Comparison of ENCODE assay signal across 9 mouse cellular contexts in the genomic region with DNA sequence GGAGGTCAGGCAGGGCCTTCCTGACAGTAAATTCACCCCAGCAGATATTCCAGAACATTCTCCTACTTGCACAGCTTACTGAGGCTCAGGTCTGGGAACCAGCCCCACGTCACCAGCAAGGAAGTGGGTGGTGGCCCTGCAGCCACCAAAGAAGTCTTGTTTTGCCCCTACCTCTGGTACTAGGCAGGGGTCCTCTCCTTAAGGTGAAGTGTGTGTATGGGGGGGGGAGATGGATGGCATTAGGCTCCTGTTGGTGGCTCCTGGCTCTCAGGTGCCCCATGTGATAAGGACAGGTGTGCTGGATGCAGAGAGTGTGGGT. TPM values are rescaled to one million over a fixed set of nuclear protein-coding genes. Genes with fewer than 3 reads are reported as not detected.
DNase-seq lines count a peak whose midpoint lies in the region; ATAC-seq lines count a peak whose summit lies in the region.
"Had no signal": no experiment of that assay in that cellular context is flagged by ENCODE, and none has a peak within 500 bp of the region (broad histone marks: within the 10 kb centered on the region; RNA-seq: fewer than 3 reads in every experiment).

No protein-coding gene starts in this region.

- H3K4me2 ChIP-seq in heart, embryonic 12.5 days: peak overlapping the region; percentile 38; the same call in 1 of the 2 replicates
- H3K4me2 ChIP-seq in lung, embryonic 15.5 days: peak overlapping the region; percentile 35
- H3K4me2 ChIP-seq in hindbrain, embryonic 12.5 days (replicated peaks): no peak overlapping the region
- H3K4me2 ChIP-seq in neural tube, embryonic 15.5 days: peak overlapping the region; percentile 23; the same call in 1 of the 2 replicates

- no peak overlapping the region for H3K4me3 ChIP-seq in heart, embryonic 12.5 days
- H3K4me3 ChIP-seq in lung, embryonic 15.5 days: no peak overlapping the region
- no peak overlapping the region for H3K4me3 ChIP-seq in hindbrain, embryonic 12.5 days
- H3K4me3 ChIP-seq in neural tube, embryonic 15.5 days (replicated peaks): no peak overlapping the region

- 35% methylated on average over 1 of the region's 1 CpGs for WGBS in heart, embryonic 12.5 days
- WGBS in lung, embryonic 15.5 days: 44% methylated on average over 1 of the region's 1 CpGs
- WGBS in hindbrain, embryonic 12.5 days: 54% methylated on average over 1 of the region's 1 CpGs
- WGBS in neural tube, embryonic 15.5 days: 61% methylated on average over 1 of the region's 1 CpGs

- H3K27me3 ChIP-seq in heart, embryonic 12.5 days (replicated peaks): peaks cover 50% of the 10 kb centered on the region
- 0 out of 2 replicates have a peak, but pooled peaks cover 2% of the 10 kb centered on the region for H3K27me3 ChIP-seq in lung, embryonic 15.5 days
- peaks cover 22% of the 10 kb centered on the region for H3K27me3 ChIP-seq in hindbrain, embryonic 12.5 days
- H3K27me3 ChIP-seq in neural tube, embryonic 15.5 days (replicated peaks): peaks cover 3% of the 10 kb centered on the region

- DNase-seq in heart, postnatal 4 days: no peak
- no peak for DNase-seq in lung, postnatal 14 days
- DNase-seq in adrenal gland, postnatal 4 days (ENCODE audit: low spot score in 2 of 2): no peak
- DNase-seq in cerebellum, postnatal 4 days (ENCODE audit: low spot score in 2 of 2): no peak

- H3K4me1 ChIP-seq in heart, embryonic 12.5 days (replicated peaks): peaks cover 24% of the 10 kb centered on the region
- peaks cover 32% of the 10 kb centered on the region for H3K4me1 ChIP-seq in lung, embryonic 15.5 days
- H3K4me1 ChIP-seq in hindbrain, embryonic 12.5 days: peaks cover 20% of the 10 kb centered on the region
- H3K4me1 ChIP-seq in neural tube, embryonic 15.5 days: peaks cover 19% of the 10 kb centered on the region

- H3K9me3 ChIP-seq in heart, embryonic 12.5 days (replicated peaks): no peaks in the 10 kb centered on the region
- H3K9me3 ChIP-seq in lung, embryonic 15.5 days: no peaks in the 10 kb centered on the region
- H3K9me3 ChIP-seq in hindbrain, embryonic 12.5 days (replicated peaks): no peaks in the 10 kb centered on the region
- H3K9me3 ChIP-seq in neural tube, embryonic 15.5 days (replicated peaks): no peaks in the 10 kb centered on the region

- no peaks in the 10 kb centered on the region for H3K36me3 ChIP-seq in heart, embryonic 12.5 days
- H3K36me3 ChIP-seq in lung, embryonic 15.5 days: no peaks in the 10 kb centered on the region
- no peaks in the 10 kb centered on the region for H3K36me3 ChIP-seq in hindbrain, embryonic 12.5 days
- H3K36me3 ChIP-seq in neural tube, embryonic 15.5 days: no peaks in the 10 kb centered on the region

- 0 out of 2 replicates have a peak overlapping the region, but pooled peaks have one; percentile 3 for H3K9ac ChIP-seq in heart, embryonic 12.5 days
- no peak overlapping the region for H3K9ac ChIP-seq in lung, embryonic 15.5 days
- H3K9ac ChIP-seq in hindbrain, embryonic 12.5 days: no peak overlapping the region
- no peak overlapping the region for H3K9ac ChIP-seq in neural tube, embryonic 15.5 days (replicated peaks)

- H3K27ac ChIP-seq in heart, embryonic 12.5 days (ENCODE audit: poor library complexity, severe bottlenecking): no peak overlapping the region
- H3K27ac ChIP-seq in lung, embryonic 15.5 days: no peak overlapping the region
- H3K27ac ChIP-seq in hindbrain, embryonic 12.5 days: no peak overlapping the region
- no peak overlapping the region for H3K27ac ChIP-seq in neural tube, embryonic 15.5 days (replicated peaks)

- peak; percentile 11; the same call in 1 of the 2 replicates for ATAC-seq in heart, embryonic 12.5 days (ENCODE audit: insufficient number of reproducible peaks, low FRiP score)
- ATAC-seq in lung, embryonic 15.5 days (ENCODE audit: borderline replicate concordance, extremely low read depth, low FRiP score, low TSS enrichment): peak; percentile 6; the same call in 1 of the 2 replicates
- 0 out of 2 replicates have a peak, but pooled peaks have one; percentile 18 for ATAC-seq in hindbrain, embryonic 12.5 days (ENCODE audit: low FRiP score)
- 0 out of 2 replicates have a peak, but pooled peaks have one; percentile 2 for ATAC-seq in neural tube, embryonic 15.5 days (ENCODE audit: low FRiP score)

RNA-seq across cellular contexts. Expression of gene Necab2, which starts 5.6 kb away (rescaled TPM):
- 0.71 and 0.75 TPM in 2 replicates for polyA plus RNA-seq in heart, embryonic 12.5 days (2016; fragmentation: Nextera tagmentation; extraction: Ambion mirVana)
- under 1 TPM in 1 of 2 experiments, not detected in 1; 0.23 TPM for total RNA-seq in heart, postnatal 4 days (2021)
- 1.4 and 1.6 TPM in 2 replicates for polyA plus RNA-seq in lung, embryonic 15.5 days (2015; fragmentation: Nextera tagmentation; extraction: Ambion mirVana)
- polyA plus RNA-seq in hindbrain, embryonic 12.5 days (2016; fragmentation: Nextera tagmentation; extraction: Ambion mirVana): 18.3 and 23.7 TPM in 2 replicates
- polyA plus RNA-seq in neural tube, embryonic 15.5 days (2015; fragmentation: Nextera tagmentation; extraction: Ambion mirVana): 35.3 and 45.3 TPM in 2 replicates
- total RNA-seq in adrenal gland, postnatal 4 days (2021): 10 to 100 TPM; 19.4 to 20.8 TPM
- total RNA-seq: monocyte, adult 5-6 weeks had no signal

RNA-seq across cellular contexts. Expression of gene Osgin1, which starts 7.0 kb away (rescaled TPM):
- 0.27 and 0.54 TPM in 2 replicates for polyA plus RNA-seq in heart, embryonic 12.5 days (2016; fragmentation: Nextera tagmentation; extraction: Ambion mirVana)
- total RNA-seq in heart, postnatal 4 days (2021): 1 to 10 TPM in 1 of 2 experiments, under 1 TPM in 1; 0.55 to 1.5 TPM
- 1.0 and 1.7 TPM in 2 replicates for polyA plus RNA-seq in lung, embryonic 15.5 days (2015; fragmentation: Nextera tagmentation; extraction: Ambion mirVana)
- polyA plus RNA-seq in hindbrain, embryonic 12.5 days (2016; fragmentation: Nextera tagmentation; extraction: Ambion mirVana): 0.12 and 0.14 TPM in 2 replicates
- 0.35 and 0.82 TPM in 2 replicates for polyA plus RNA-seq in neural tube, embryonic 15.5 days (2015; fragmentation: Nextera tagmentation; extraction: Ambion mirVana)
- 10 to 100 TPM; 46.6 to 90.7 TPM for total RNA-seq in adrenal gland, postnatal 4 days (2021)

RNA-seq across cellular contexts. Expression of gene Mlycd, which starts 46.2 kb away (rescaled TPM):
- polyA plus RNA-seq in heart, embryonic 12.5 days (2016; fragmentation: Nextera tagmentation; extraction: Ambion mirVana): 19.3 and 20.1 TPM in 2 replicates
- total RNA-seq in heart, postnatal 4 days (2021): 10 to 100 TPM; 70.4 to 72.5 TPM
- 14.8 and 15.8 TPM in 2 replicates for polyA plus RNA-seq in lung, embryonic 15.5 days (2015; fragmentation: Nextera tagmentation; extraction: Ambion mirVana)
- 15.2 and 16.7 TPM in 2 replicates for polyA plus RNA-seq in hindbrain, embryonic 12.5 days (2016; fragmentation: Nextera tagmentation; extraction: Ambion mirVana)
- polyA plus RNA-seq in neural tube, embryonic 15.5 days (2015; fragmentation: Nextera tagmentation; extraction: Ambion mirVana): 15.8 and 16.0 TPM in 2 replicates
- total RNA-seq in adrenal gland, postnatal 4 days (2021): 10 to 100 TPM; 33.7 to 39.1 TPM
